Mouse (Mus musculus) embryonic facial prominence, embryonic 12.5 days (tissue): ENCODE results near the gene Treml1. TPM values are rescaled to one million over a fixed set of nuclear protein-coding genes. Genes with fewer than 3 reads are reported as not detected.
"Not testable (repeated sequence)": the region's sequence is repeated elsewhere in the genome, so short reads cannot be mapped to it uniquely, and the experiment has no call there.

Experiments used
- ATAC-seq: fragments of 200-750 bp; cut with Nextera tagmentation; 2 replicates; pipeline ENCODE4 v1.8.0; 2017; ENCODE audit not compliant: insufficient number of reproducible peaks, insufficient read depth, low FRiP score, low TSS enrichment
- H3K27ac ChIP-seq: fragments of 300-500 bp; sonication (generic); 2 replicates; pipeline ENCODE4 v1.5.1; 2016; ENCODE audit warnings: mild to moderate bottlenecking
- H3K27me3 ChIP-seq: fragments of 300-500 bp; sonication (generic); 2 replicates; pipeline ENCODE4 v1.6.1; 2016; ENCODE audit warnings: mild to moderate bottlenecking, moderate library complexity
- H3K36me3 ChIP-seq: fragments of 300-500 bp; sonication (generic); 2 replicates; pipeline ENCODE4 v1.6.1; 2016; ENCODE audit warnings: mild to moderate bottlenecking
- H3K4me1 ChIP-seq: fragments of 300-500 bp; sonication (generic); 2 replicates; pipeline ENCODE4 v1.6.1; 2016
- H3K4me2 ChIP-seq: fragments of 300-500 bp; sonication (generic); replicated peaks from 2 replicates; pipeline ENCODE4 v1.6.1; 2016; ENCODE audit warnings: mild to moderate bottlenecking, moderate library complexity
- H3K4me3 ChIP-seq: fragments of 300-500 bp; sonication (generic); 2 replicates; pipeline ENCODE4 v1.5.1; 2016; ENCODE audit warnings: mild to moderate bottlenecking
- H3K9ac ChIP-seq: fragments of 300-500 bp; sonication (generic); 2 replicates; pipeline ENCODE4 v1.6.1; 2016; ENCODE audit warnings: mild to moderate bottlenecking, moderate library complexity
- H3K9me3 ChIP-seq: fragments of 300-500 bp; sonication (generic); 2 replicates; pipeline ENCODE4 v1.6.1; 2016; ENCODE audit warnings: mild to moderate bottlenecking, moderate library complexity
- WGBS: fragments of 180-500 bp; shearing (Covaris S2); methylation state at CpG from one replicate; pipeline ENCODE4 v1.1.7; 2016; 5-methylcytosine and 5-hydroxymethylcytosine counted together
- polyA plus RNA-seq: library from polyadenylated mRNA; unstranded; fragments of >200 nt; fragmentation: Nextera tagmentation; extraction: Ambion mirVana; gene quantifications from 2 replicates; pipeline ENCODE4 v1.2.1, GENCODE M21; 2016

Gene Treml1
- 1.9 and 3.2 TPM in 2 replicates for polyA plus RNA-seq

DNA sequence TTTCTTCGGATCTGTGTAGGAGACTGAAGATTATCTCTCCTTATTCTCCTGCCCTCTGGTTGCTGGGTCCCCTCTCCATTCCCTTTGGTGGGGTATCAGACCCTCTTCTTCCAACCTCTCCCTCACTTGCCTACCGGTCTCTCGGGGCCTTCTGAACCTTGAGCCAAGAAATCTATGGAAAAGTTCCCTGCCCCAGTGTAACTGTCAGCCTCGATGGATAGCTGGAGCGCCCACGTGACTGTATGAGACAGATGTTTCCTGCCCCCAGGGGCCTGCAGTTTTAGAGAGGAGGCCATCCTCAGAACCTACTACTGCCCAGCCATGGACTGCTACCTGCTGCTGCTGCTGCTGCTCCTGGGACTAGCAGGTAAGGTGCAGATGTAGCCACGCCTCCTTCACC lies at the start of gene Treml1:
TSS of gene Treml1 (plus strand) at position 301 of the 400 bp plus-strand sequence.
- Histone ChIP-seq H3K9me3 (no peaks in the 10 kb centered on the region), H3K4me3 (no peak within 1 kb of the TSS), H3K27ac (no peak within 1 kb of the TSS), H3K27me3 (no peaks in the 10 kb centered on the region), H3K36me3 (no peaks in the 10 kb centered on the region), H3K4me1 (no peaks in the 10 kb centered on the region), H3K4me2 (no peak within 1 kb of the TSS), H3K9ac (no peak within 1 kb of the TSS)
- ATAC-seq, result no peak
- WGBS, result 78% methylated on average over 7 of the region's 7 CpGs

- H3K9ac ChIP-seq, result no peak overlapping the region
- H3K9me3 ChIP-seq, result no peaks in the 10 kb centered on the region
- H3K27me3 ChIP-seq, result no peaks in the 10 kb centered on the region
- no peak overlapping the region for H3K4me2 ChIP-seq
- WGBS, result 69% methylated on average over 2 of the region's 2 CpGs
- H3K27ac ChIP-seq, result no peak overlapping the region
- H3K4me3 ChIP-seq, result no peak overlapping the region
- no peaks in the 10 kb centered on the region for H3K36me3 ChIP-seq
- no peak for ATAC-seq
- H3K4me1 ChIP-seq, result no peaks in the 10 kb centered on the region
Measured at GRCm38 (mm10) chr17:48312124-48312523, 47.6 kb upstream of the Treml1 start.

DNA sequence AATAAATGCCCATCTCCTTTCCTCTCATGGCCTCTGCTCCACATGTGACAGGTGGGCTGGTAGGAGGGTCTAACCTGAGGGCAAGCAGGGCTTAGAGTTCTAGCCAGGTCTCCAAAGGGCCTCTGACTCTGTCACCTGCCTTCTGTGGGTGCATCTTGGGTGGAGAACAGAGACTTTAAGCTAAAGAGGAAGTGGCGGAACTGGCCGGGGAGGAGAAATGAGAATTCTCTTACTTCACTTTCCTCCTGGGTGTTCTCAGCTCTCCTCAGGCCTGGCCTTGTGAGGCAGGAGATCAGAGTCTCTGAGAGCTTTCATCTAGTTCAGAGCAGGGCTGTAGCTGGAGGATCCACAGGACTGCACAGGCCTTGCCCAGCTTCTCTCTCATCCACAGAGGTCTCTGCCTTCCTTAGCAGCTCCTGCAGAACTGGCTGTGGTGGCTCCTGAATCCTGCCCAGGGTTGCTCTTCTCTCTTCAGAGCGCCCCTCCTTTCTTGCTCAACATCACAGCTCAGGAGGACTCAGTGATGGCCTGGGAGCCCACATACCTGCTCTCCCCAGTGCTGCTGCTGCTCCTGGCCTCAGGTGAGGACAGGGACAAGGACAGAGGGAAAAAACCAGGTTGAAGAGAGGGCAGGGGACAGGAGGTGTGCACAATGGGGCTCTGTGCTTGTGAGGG lies 43.7 kb upstream of the Treml1 start, which contains the start of gene B430306N03Rik:
TSS of gene B430306N03Rik (plus strand) at position 237 of the 675 bp plus-strand sequence.
- H3K27ac ChIP-seq, ATAC-seq, H3K4me1 ChIP-seq, H3K4me2 ChIP-seq, H3K9ac ChIP-seq, H3K9me3 ChIP-seq, H3K36me3 ChIP-seq, H3K27me3 ChIP-seq, H3K4me3 ChIP-seq: not testable (repeated sequence)
- 84% methylated on average over 3 of the region's 3 CpGs for WGBS

- H3K4me1 ChIP-seq, result no peaks in the 10 kb centered on the region
- no peak overlapping the region for H3K27ac ChIP-seq
- WGBS, result 79% methylated on average over 1 of the region's 1 CpGs
- no peak overlapping the region for H3K4me3 ChIP-seq
- H3K27me3 ChIP-seq, result no peaks in the 10 kb centered on the region
- H3K4me2 ChIP-seq, result no peak overlapping the region
- no peak for ATAC-seq
- no peaks in the 10 kb centered on the region for H3K36me3 ChIP-seq
- no peak overlapping the region for H3K9ac ChIP-seq
- H3K9me3 ChIP-seq, result no peaks in the 10 kb centered on the region
Measured at GRCm38 (mm10) chr17:48318686-48319085, 41.0 kb upstream of the Treml1 start.

GRCm38 (mm10) chr17:48321279-48321678 lies 38.4 kb upstream of the Treml1 start:
- WGBS, result 75% methylated on average over 2 of the region's 2 CpGs
- H3K4me3 ChIP-seq, result no peak overlapping the region
- no peak for ATAC-seq
- no peak overlapping the region for H3K4me2 ChIP-seq
- H3K27ac ChIP-seq, result no peak overlapping the region
- no peaks in the 10 kb centered on the region for H3K9me3 ChIP-seq
- no peaks in the 10 kb centered on the region for H3K36me3 ChIP-seq
- H3K9ac ChIP-seq, result no peak overlapping the region
- H3K27me3 ChIP-seq, result no peaks in the 10 kb centered on the region
- H3K4me1 ChIP-seq, result no peaks in the 10 kb centered on the region

DNA sequence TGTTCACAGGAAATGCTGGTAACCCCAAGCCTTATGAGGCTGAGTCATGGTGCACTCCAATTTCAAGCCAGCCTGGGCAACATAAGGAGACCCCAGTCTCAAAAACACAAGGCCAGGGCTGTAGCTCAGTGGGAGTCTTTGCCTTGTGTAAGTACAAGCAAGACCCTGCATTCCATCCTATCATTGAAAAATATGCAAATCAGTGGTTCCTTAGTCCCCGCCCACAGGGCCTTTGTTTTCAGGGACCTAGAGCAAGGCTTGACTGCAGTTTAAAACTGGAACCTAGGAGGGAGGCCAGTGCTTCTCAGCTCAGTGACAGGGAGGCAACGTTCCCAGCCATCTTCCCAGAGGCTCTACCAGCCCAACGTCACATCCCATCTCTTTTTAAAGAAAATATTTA lies 36.5 kb upstream of the Treml1 start:
- Histone ChIP-seq H3K9ac (no peak overlapping the region), H3K36me3 (no peaks in the 10 kb centered on the region), H3K9me3 (no peaks in the 10 kb centered on the region), H3K27ac (no peak overlapping the region), H3K4me1 (no peaks in the 10 kb centered on the region; the same call in 1 of the 2 replicates), H3K27me3 (no peaks in the 10 kb centered on the region), H3K4me2 (no peak overlapping the region), H3K4me3 (no peak overlapping the region)
- WGBS, result 69% methylated on average over 3 of the region's 3 CpGs
- no peak for ATAC-seq

DNA sequence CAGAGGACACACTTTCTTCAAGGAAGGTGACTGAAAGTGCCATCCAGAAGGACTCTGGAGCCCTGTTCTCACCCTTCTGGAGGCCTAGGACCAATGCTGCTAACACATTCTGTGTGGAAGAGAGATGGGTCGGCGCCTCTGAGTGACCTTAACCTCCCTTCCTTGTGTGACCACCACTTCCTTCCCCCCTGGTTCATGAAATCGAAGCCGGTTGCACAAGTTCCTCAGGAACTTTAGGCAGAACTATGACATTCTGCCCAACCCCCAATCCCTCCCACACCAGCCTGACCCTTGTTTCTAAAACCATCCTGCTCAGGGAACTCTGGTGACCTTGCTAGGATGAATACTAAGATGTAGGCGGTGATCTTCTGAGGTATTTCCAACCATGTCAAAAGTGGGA lies 35.5 kb upstream of the Treml1 start:
- Histone ChIP-seq H3K27ac (no peak overlapping the region), H3K4me1 (no peaks in the 10 kb centered on the region; the same call in 1 of the 2 replicates), H3K36me3 (no peaks in the 10 kb centered on the region), H3K9me3 (no peaks in the 10 kb centered on the region), H3K4me3 (no peak overlapping the region), H3K4me2 (no peak overlapping the region), H3K27me3 (no peaks in the 10 kb centered on the region), H3K9ac (no peak overlapping the region)
- no peak for ATAC-seq
- 79% methylated on average over 5 of the region's 5 CpGs for WGBS

DNA sequence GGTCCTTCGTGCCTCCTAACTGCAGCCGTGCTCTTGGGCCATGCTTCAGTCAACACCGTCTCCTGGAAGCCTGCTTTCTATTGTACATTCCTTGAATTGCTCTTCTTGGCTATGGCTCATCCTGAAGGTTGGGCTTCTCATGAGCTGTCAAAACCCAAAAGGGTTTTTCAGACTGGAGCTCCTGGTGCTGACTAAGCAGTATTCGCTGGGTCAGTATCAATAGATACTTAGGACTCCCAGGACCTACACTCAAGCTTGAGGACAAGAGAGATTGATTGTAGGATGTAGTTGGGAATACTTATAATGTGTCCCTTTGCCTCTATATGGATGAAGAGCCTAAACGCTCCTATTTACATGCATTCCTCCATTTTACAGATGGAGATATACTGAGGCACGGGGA lies 34.6 kb upstream of the Treml1 start:
- Histone ChIP-seq H3K27ac (no peak overlapping the region), H3K4me1 (no peaks in the 10 kb centered on the region; the same call in 1 of the 2 replicates), H3K4me3 (no peak overlapping the region), H3K36me3 (no peaks in the 10 kb centered on the region), H3K9ac (no peak overlapping the region), H3K9me3 (no peaks in the 10 kb centered on the region), H3K27me3 (no peaks in the 10 kb centered on the region), H3K4me2 (no peak overlapping the region)
- 91% methylated on average over 6 of the region's 6 CpGs for WGBS
- no peak for ATAC-seq

DNA sequence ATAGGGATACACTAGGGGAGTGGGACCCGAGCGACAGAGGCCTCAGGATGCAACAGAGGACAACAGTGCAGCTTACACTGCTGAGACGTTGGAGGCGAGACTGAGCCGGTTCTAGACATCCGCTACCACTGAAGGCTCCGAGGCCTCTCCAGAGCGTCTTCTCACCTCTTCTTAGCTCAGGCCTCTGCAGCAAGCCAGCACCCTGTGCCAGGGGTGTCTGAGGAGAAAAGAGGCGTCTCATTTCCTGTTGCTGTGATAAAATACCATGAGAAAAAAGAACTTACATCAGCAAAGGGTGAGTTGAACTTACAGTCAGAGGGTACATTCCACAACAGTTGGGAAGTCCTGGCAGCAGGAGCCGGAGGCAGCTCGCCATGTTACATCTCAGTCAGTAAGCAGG lies 34.1 kb upstream of the Treml1 start:
- no peak for ATAC-seq
- H3K9ac ChIP-seq, result no peak overlapping the region
- H3K27ac ChIP-seq, result no peak overlapping the region
- 91% methylated on average over 11 of the region's 11 CpGs for whole genome bisulfite sequencing
- H3K4me1 ChIP-seq, result no peaks in the 10 kb centered on the region; the same call in 1 of the 2 replicates
- no peak overlapping the region for H3K4me2 ChIP-seq
- no peak overlapping the region for H3K4me3 ChIP-seq
- no peaks in the 10 kb centered on the region for H3K36me3 ChIP-seq
- no peaks in the 10 kb centered on the region for H3K27me3 ChIP-seq
- H3K9me3 ChIP-seq, result no peaks in the 10 kb centered on the region

DNA sequence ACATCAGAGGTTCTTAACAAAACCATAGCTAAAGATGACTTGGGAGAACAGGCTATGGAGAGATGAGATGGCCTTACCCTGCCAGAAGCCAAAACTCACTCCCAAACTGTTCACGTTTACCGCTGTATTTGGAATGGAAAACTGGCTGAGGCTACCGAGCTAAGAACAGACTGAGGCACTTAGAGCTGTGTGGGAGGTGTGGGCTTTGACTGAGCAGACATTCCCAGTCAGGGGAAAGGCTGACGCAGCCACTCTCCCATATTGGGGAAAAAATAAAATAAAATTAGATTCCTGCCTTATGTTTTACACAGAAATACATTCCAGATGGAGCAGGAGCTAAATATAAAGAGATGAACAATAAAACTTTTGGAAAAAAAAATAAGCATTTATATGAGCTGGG lies 33.1 kb upstream of the Treml1 start:
- no peaks in the 10 kb centered on the region for H3K36me3 ChIP-seq
- H3K9ac ChIP-seq, result no peak overlapping the region
- H3K27me3 ChIP-seq, result no peaks in the 10 kb centered on the region
- 72% methylated on average over 4 of the region's 4 CpGs for WGBS
- H3K9me3 ChIP-seq, result no peaks in the 10 kb centered on the region
- no peak overlapping the region for H3K27ac ChIP-seq
- no peaks in the 10 kb centered on the region; the same call in 1 of the 2 replicates for H3K4me1 ChIP-seq
- no peak for ATAC-seq
- H3K4me3 ChIP-seq, result no peak overlapping the region
- H3K4me2 ChIP-seq, result no peak overlapping the region

GRCm38 (mm10) chr17:48332524-48332923 lies 27.2 kb upstream of the Treml1 start:
- Histone ChIP-seq H3K9ac (no peak overlapping the region), H3K36me3 (no peaks in the 10 kb centered on the region), H3K4me1 (no peaks in the 10 kb centered on the region), H3K4me2 (no peak overlapping the region), H3K9me3 (no peaks in the 10 kb centered on the region), H3K27me3 (no peaks in the 10 kb centered on the region), H3K4me3 (no peak overlapping the region), H3K27ac (no peak overlapping the region)
- WGBS, result 92% methylated on average over 2 of the region's 2 CpGs
- ATAC-seq, result no peak

- no peak for ATAC-seq
- H3K27me3 ChIP-seq, result no peaks in the 10 kb centered on the region
- H3K9ac ChIP-seq, result no peak overlapping the region
- no peak overlapping the region for H3K27ac ChIP-seq
- H3K4me1 ChIP-seq, result no peaks in the 10 kb centered on the region
- H3K9me3 ChIP-seq, result no peaks in the 10 kb centered on the region
- H3K36me3 ChIP-seq, result no peaks in the 10 kb centered on the region
- H3K4me3 ChIP-seq, result no peak overlapping the region
- WGBS, result 91% methylated on average over 4 of the region's 4 CpGs
- H3K4me2 ChIP-seq, result no peak overlapping the region
Measured at GRCm38 (mm10) chr17:48334186-48334585, 25.5 kb upstream of the Treml1 start.
